In the genomic region with DNA sequence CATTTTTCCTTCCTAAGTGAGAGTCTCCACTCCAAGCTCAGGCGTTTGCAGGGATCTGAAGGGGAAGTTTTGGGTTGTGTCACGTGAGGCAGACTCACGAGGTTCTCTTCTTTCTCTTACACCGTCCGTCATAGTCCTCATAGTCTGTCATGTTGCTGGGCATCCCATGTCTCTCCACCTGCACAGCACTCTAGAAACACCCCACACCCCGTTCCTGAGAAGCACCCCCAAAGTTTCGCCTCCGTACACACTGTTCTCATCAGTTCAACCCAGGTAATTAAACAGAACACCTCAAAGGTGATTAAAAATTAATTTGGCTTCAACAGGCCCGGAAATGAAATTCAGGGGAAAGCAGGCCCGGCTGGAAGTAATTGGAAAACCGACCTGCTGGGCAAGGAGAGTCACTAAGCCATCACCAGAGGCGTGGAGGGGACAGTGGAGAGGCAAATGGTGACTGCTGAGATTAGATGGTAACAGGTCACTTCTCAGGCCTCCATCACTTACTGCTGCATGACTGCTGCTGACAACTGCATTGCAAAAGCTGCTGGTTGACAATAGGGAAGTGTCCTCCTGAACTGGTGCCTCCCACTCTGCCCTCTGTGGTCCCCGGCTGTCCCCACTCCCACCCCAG, we compare ENCODE assay signal across 15 mouse cellular contexts.
DNase-seq lines count a peak whose midpoint lies in the region; ATAC-seq and TF ChIP-seq lines count a peak whose summit lies in the region.
"Had no signal": no experiment of that assay in that cellular context is flagged by ENCODE, and none has a peak within 500 bp of the region (broad histone marks: within the 10 kb centered on the region; RNA-seq: fewer than 3 reads in every experiment).

No protein-coding gene starts in this region.

- TF ChIP-seq CTCF in layer of hippocampus, adult 2 months (conservative IDR thresholded peaks at IDR 0.05) = no peak

- H3K9ac ChIP-seq in midbrain, embryonic 12.5 days (replicated peaks) = no peak overlapping the region
- H3K9ac ChIP-seq in midbrain, embryonic 16.5 days (ENCODE audit: low read depth, low read length) = no peak overlapping the region
- H3K9ac ChIP-seq in forebrain, embryonic 13.5 days = no peak overlapping the region
- H3K9ac ChIP-seq: limb, embryonic 13.5 days; stomach, embryonic 15.5 days had no signal

- H3K9me3 ChIP-seq in midbrain, embryonic 12.5 days = no peaks in the 10 kb centered on the region
- H3K9me3 ChIP-seq in midbrain, embryonic 16.5 days (replicated peaks; ENCODE audit: control insufficient read depth, low read length, poor library complexity, severe bottlenecking) = no peaks in the 10 kb centered on the region
- H3K9me3 ChIP-seq in forebrain, embryonic 13.5 days (replicated peaks) = no peaks in the 10 kb centered on the region
- H3K9me3 ChIP-seq: limb, embryonic 13.5 days; stomach, embryonic 15.5 days had no signal

- H3K27ac ChIP-seq in midbrain, embryonic 12.5 days (replicated peaks) = no peak overlapping the region
- no peak overlapping the region for H3K27ac ChIP-seq in midbrain, embryonic 16.5 days (ENCODE audit: low read length)
- 0 out of 2 replicates have a peak overlapping the region, but pooled peaks have one; percentile 40 for H3K27ac ChIP-seq in forebrain, embryonic 13.5 days
- H3K27ac ChIP-seq in layer of hippocampus, adult 2 months = no peak overlapping the region
- H3K27ac ChIP-seq: limb, embryonic 13.5 days; stomach, embryonic 15.5 days had no signal

- H3K27me3 ChIP-seq in midbrain, embryonic 12.5 days = 0 out of 2 replicates have a peak, but pooled peaks cover 6% of the 10 kb centered on the region
- H3K27me3 ChIP-seq in midbrain, embryonic 16.5 days (ENCODE audit: control insufficient read depth, insufficient read depth, low read depth, low read length) = no peaks in the 10 kb centered on the region
- 0 out of 2 replicates have a peak, but pooled peaks cover 3% of the 10 kb centered on the region for H3K27me3 ChIP-seq in forebrain, embryonic 13.5 days
- H3K27me3 ChIP-seq: stomach, embryonic 15.5 days had no signal

- peaks cover 10% of the 10 kb centered on the region for H3K4me1 ChIP-seq in midbrain, embryonic 12.5 days
- peaks cover 6% of the 10 kb centered on the region for H3K4me1 ChIP-seq in midbrain, embryonic 16.5 days (ENCODE audit: control insufficient read depth, insufficient read depth, low read length)
- peaks cover 34% of the 10 kb centered on the region for H3K4me1 ChIP-seq in forebrain, embryonic 13.5 days

- H3K36me3 ChIP-seq in midbrain, embryonic 12.5 days = no peaks in the 10 kb centered on the region
- no peaks in the 10 kb centered on the region for H3K36me3 ChIP-seq in midbrain, embryonic 16.5 days (ENCODE audit: control insufficient read depth, insufficient read depth, low read length)
- H3K36me3 ChIP-seq in forebrain, embryonic 13.5 days (ENCODE audit: poor library complexity, severe bottlenecking) = no peaks in the 10 kb centered on the region
- H3K36me3 ChIP-seq: limb, embryonic 13.5 days; stomach, embryonic 15.5 days had no signal

- no peak for ATAC-seq in cerebellum, adult (ENCODE audit: insufficient number of reproducible peaks, low FRiP score, low TSS enrichment)
- 0 out of 2 replicates have a peak, but pooled peaks have one; percentile 38 for ATAC-seq in midbrain, embryonic 12.5 days (ENCODE audit: low FRiP score, low read depth)
- no peak for ATAC-seq in midbrain, embryonic 16.5 days
- peak; percentile 1; the same call in 1 of the 2 replicates for ATAC-seq in forebrain, embryonic 13.5 days
- no peak for ATAC-seq in activated CD4-positive, CD25-positive, alpha-beta regulatory T cell, adult 4 months

- DNase-seq in cerebellum, adult 11-12 months = peak; percentile 77
- no peak for DNase-seq in layer of hippocampus, adult 2 months (ENCODE audit: low spot score in 2 of 2)
- DNase-seq in urinary bladder, adult 18-20 months (ENCODE audit: low spot score in 2 of 2) = no peak
- DNase-seq: heart, adult 18-20 months; kidney, postnatal 10 days; layer of hippocampus, postnatal 36 days; lung, adult 2 months; right cerebral cortex, postnatal 25 days had no signal

- WGBS in midbrain, embryonic 12.5 days = 70% methylated on average over 13 of the region's 13 CpGs
- 64% methylated on average over 13 of the region's 13 CpGs for WGBS in midbrain, embryonic 16.5 days
- 70% methylated on average over 13 of the region's 13 CpGs for WGBS in forebrain, embryonic 13.5 days

- H3K4me2 ChIP-seq in midbrain, embryonic 12.5 days (replicated peaks) = no peak overlapping the region
- H3K4me2 ChIP-seq in midbrain, embryonic 16.5 days (ENCODE audit: low read length) = no peak overlapping the region
- H3K4me2 ChIP-seq in forebrain, embryonic 13.5 days = no peak overlapping the region
- H3K4me2 ChIP-seq: limb, embryonic 13.5 days; stomach, embryonic 15.5 days had no signal

- no peak overlapping the region for H3K4me3 ChIP-seq in midbrain, embryonic 12.5 days
- no peak overlapping the region for H3K4me3 ChIP-seq in midbrain, embryonic 16.5 days (ENCODE audit: low read depth, low read length)
- no peak overlapping the region for H3K4me3 ChIP-seq in forebrain, embryonic 13.5 days
- H3K4me3 ChIP-seq in layer of hippocampus, adult 2 months = no peak overlapping the region
- H3K4me3 ChIP-seq: limb, embryonic 13.5 days; stomach, embryonic 15.5 days had no signal

Comparison
In these comparisons a context has a peak if more than half of its experiments do, and no peak if none do; other contexts are left out.
1. ATAC-seq: peak in midbrain, embryonic 12.5 days (single experiment) and forebrain, embryonic 13.5 days (single experiment); none in cerebellum, adult (single experiment), midbrain, embryonic 16.5 days (single experiment) and activated CD4-positive, CD25-positive, alpha-beta regulatory T cell, adult 4 months (single experiment).